Mouse (Mus musculus) liver, embryonic 13.5 days (tissue): ENCODE measurements around the gene Agtrap. TPM values are rescaled to one million over a fixed set of nuclear protein-coding genes. Genes with fewer than 3 reads are reported as not detected.

ENCODE experiments used
- ATAC-seq: fragments of 200-750 bp; cut with Nextera tagmentation; 2 replicates; pipeline ENCODE4 v1.8.0; 2017; ENCODE audit warnings: low read depth, mild to moderate bottlenecking, moderate number of reproducible peaks, moderate library complexity
- DNase-seq: peaks from one replicate; pipeline ENCODE4 v3.0.0; 2022
- H3K27ac ChIP-seq: fragments of 300-500 bp; sonication (generic); 2 replicates; pipeline ENCODE4 v1.5.1; 2015; ENCODE audit warnings: moderate library complexity, mild to moderate bottlenecking, inconsistent platforms
- H3K27me3 ChIP-seq: fragments of 300-500 bp; sonication (generic); 2 replicates; pipeline ENCODE4 v1.6.1; 2015; ENCODE audit warnings: mild to moderate bottlenecking, inconsistent platforms
- H3K36me3 ChIP-seq: fragments of 300-500 bp; sonication (generic); 2 replicates; pipeline ENCODE4 v1.6.1; 2015; ENCODE audit warnings: mild to moderate bottlenecking, inconsistent platforms
- H3K4me1 ChIP-seq: fragments of 300-500 bp; sonication (generic); replicated peaks from 2 replicates; pipeline ENCODE4 v1.6.1; 2015; ENCODE audit warnings: inconsistent platforms
- H3K4me2 ChIP-seq: fragments of 300-500 bp; sonication (generic); 2 replicates; pipeline ENCODE4 v1.6.1; 2015; ENCODE audit warnings: inconsistent platforms, mild to moderate bottlenecking, moderate library complexity
- H3K4me3 ChIP-seq: fragments of 300-500 bp; sonication (generic); replicated peaks from 2 replicates; pipeline ENCODE4 v1.5.1; 2015; ENCODE audit warnings: mild to moderate bottlenecking, inconsistent platforms
- H3K9ac ChIP-seq: fragments of 300-500 bp; sonication (generic); 2 replicates; pipeline ENCODE4 v1.6.1; 2015; ENCODE audit warnings: mild to moderate bottlenecking, inconsistent platforms
- H3K9me3 ChIP-seq: fragments of 300-500 bp; sonication (generic); replicated peaks from 2 replicates; pipeline ENCODE4 v1.6.1; 2016; ENCODE audit warnings: inconsistent platforms
- WGBS: fragments of 180-500 bp; shearing (Covaris S2); methylation state at CpG from one replicate; pipeline ENCODE4 v1.1.7; 2015; ENCODE audit not compliant: insufficient replicate concordance; 5-methylcytosine and 5-hydroxymethylcytosine counted together
- polyA plus RNA-seq: library from polyadenylated mRNA; unstranded; fragments of >200 nt; fragmentation: Nextera tagmentation; extraction: Ambion mirVana; gene quantifications from 2 replicates; pipeline ENCODE4 v1.2.1, GENCODE M21; 2015

The Agtrap gene
- polyA plus RNA-seq, 1 experiment from 2014 or later: 11.2 TPM

DNA sequence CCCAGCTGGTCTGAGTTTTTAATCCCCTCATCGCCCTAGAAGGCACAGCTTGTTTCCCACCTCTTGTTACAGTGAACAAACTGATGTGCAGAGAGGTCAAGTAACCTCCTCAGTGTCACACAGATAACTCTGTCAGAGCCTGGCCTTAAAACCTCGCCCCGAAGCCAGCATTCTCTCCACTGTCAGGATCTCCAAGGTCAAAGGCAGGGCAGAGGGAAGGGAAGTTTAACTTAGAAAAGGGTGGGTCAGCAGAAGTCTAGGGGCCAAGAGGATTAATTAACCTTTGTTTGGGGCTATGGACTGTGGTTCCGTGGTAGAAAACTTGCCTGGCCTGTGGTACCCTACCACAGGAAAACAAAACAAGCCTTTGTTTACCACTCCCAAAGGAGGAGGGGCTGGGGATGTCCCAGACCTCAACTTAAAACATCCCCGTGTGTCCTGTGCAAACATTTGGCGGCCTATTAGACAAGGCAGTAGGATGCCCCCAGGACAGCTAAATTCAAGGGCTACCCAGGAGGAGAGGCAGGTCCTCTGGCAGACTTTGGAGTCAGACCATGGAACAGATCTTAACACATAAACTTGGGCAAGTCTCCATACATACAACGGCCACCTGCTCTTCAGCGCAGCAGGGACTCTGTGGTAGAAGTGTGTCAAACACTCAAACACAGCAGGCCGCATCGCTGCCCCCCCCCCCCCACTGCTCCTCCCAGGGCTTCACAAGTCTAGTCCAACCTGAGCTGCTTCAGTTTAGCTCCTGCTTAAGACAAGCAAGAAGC, 2.5 kb downstream of the Agtrap start:
- no peak overlapping the region for H3K9ac ChIP-seq

GRCm38 (mm10) chr4:148084261-148084714, 3.5 kb downstream of the Agtrap start:
- Histone ChIP-seq H3K27ac (peak overlapping the region; percentile 75; the same call in 1 of the 2 replicates), H3K4me1 (peaks cover 64% of the 10 kb centered on the region), H3K9me3 (no peaks in the 10 kb centered on the region), H3K4me2 (peak overlapping the region; percentile 47), H3K36me3 (peaks cover 19% of the 10 kb centered on the region), H3K4me3 (no peak overlapping the region), H3K27me3 (no peaks in the 10 kb centered on the region), H3K9ac (no peak overlapping the region)
- ATAC-seq: peak; percentile 6
- 24% methylated on average over 8 of the region's 8 CpGs for WGBS
- no peak for DNase-seq

More for the DNA sequence above, 2.5 kb downstream of the Agtrap start:
- H3K4me2 ChIP-seq: peak overlapping the region; percentile 8; the same call in 1 of the 2 replicates
- H3K4me1 ChIP-seq: peaks cover 64% of the 10 kb centered on the region
- no peaks in the 10 kb centered on the region for H3K9me3 ChIP-seq
- H3K36me3 ChIP-seq: peaks cover 13% of the 10 kb centered on the region
- 58% methylated on average over 10 of the region's 10 CpGs for WGBS
- peak overlapping the region; percentile 47 for H3K27ac ChIP-seq
- no peaks in the 10 kb centered on the region for H3K27me3 ChIP-seq
- no peak for ATAC-seq
- no peak overlapping the region for H3K4me3 ChIP-seq
- DNase-seq: no peak

DNA sequence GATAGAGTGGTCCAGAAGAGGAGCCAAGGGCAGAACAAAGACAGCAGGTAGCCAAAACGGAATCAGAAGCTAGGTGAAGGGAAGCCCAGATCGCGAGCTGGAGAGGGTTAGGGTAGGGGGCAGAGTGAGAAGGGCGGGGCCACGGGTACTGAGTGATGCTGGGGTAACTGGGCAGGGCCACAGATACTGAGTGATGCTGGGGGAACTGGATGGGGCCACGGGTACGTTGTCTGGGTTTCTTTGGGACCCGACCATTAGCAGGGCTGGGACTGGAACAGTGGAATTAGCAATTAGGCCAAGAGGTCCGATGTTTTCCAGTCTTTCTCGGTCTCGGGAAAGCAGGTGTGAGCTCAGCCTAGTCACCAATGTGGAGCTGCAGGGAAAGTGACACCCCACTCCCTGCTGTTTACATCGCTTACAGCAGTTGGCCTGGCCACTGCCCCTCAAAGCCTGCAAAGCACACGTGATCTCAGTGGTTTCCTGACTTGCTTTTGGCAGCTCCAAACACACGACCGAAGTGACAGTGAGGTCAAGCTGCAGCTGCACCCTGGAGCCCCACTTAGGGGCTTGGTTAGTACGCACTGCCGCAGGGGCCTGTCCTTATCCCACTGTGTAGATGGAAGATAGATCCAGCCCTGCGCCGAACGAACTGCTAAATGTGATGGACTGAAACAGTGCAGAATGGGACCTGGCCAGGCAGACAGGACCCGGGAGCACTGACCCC, 4.5 kb downstream of the Agtrap start:
- Histone ChIP-seq H3K9me3 (no peaks in the 10 kb centered on the region), H3K9ac (peak overlapping the region; percentile 18), H3K27ac (peak overlapping the region; percentile 75), H3K4me1 (peaks cover 63% of the 10 kb centered on the region), H3K36me3 (peaks cover 19% of the 10 kb centered on the region), H3K4me2 (peak overlapping the region; percentile 47), H3K27me3 (no peaks in the 10 kb centered on the region), H3K4me3 (no peak overlapping the region; the same call in 1 of the 2 replicates)
- WGBS: 22% methylated on average over 21 of the region's 21 CpGs
- ATAC-seq (peak; percentile 6), DNase-seq (no peak)

GRCm38 (mm10) chr4:148082257-148083044, 5.4 kb downstream of the Agtrap start:
- H3K4me2 ChIP-seq: peak overlapping the region; percentile 47
- peaks cover 19% of the 10 kb centered on the region for H3K36me3 ChIP-seq
- no peaks in the 10 kb centered on the region for H3K9me3 ChIP-seq
- peak overlapping the region; percentile 75 for H3K27ac ChIP-seq
- peak overlapping the region; percentile 18; the same call in 1 of the 2 replicates for H3K9ac ChIP-seq
- H3K27me3 ChIP-seq: no peaks in the 10 kb centered on the region
- DNase-seq (no peak), ATAC-seq (peak; percentile 77)
- whole genome bisulfite sequencing: 23% methylated on average over 12 of the region's 12 CpGs
- peaks cover 56% of the 10 kb centered on the region for H3K4me1 ChIP-seq
- H3K4me3 ChIP-seq: no peak overlapping the region; the same call in 1 of the 2 replicates

DNA sequence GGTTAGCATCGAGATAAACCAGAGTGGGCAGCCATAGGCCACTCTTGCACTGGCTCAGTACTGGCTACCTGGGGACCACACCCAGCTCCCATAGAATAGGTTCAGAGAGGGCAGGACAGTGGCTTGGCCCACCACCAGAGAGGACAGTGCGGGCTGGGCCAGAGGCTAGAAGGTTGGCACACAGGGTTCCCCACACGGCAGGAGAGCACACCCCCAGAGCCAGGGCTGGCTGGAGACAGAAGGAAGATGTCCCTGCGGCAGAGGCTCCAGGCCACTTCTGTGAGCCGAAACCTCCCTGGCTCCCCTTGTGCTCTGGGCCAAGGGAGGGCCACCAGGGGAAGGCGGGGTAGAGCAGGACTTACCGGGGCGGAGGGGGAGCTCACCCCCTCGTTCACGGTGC, 6.6 kb downstream of the Agtrap start:
- Histone ChIP-seq H3K27me3 (no peaks in the 10 kb centered on the region), H3K27ac (no peak overlapping the region), H3K4me1 (peaks cover 43% of the 10 kb centered on the region), H3K9me3 (no peaks in the 10 kb centered on the region), H3K36me3 (peaks cover 19% of the 10 kb centered on the region), H3K4me3 (no peak overlapping the region), H3K4me2 (no peak overlapping the region), H3K9ac (no peak overlapping the region)
- DNase-seq (no peak), ATAC-seq (no peak)
- 87% methylated on average over 10 of the region's 10 CpGs for WGBS

GRCm38 (mm10) chr4:148080597-148080973, 7.2 kb downstream of the Agtrap start:
- no peak for DNase-seq
- Histone ChIP-seq H3K27me3 (no peaks in the 10 kb centered on the region), H3K9ac (no peak overlapping the region), H3K4me2 (no peak overlapping the region), H3K9me3 (no peaks in the 10 kb centered on the region), H3K4me1 (peaks cover 39% of the 10 kb centered on the region), H3K36me3 (peaks cover 19% of the 10 kb centered on the region), H3K4me3 (no peak overlapping the region), H3K27ac (no peak overlapping the region)
- no peak for ATAC-seq
- 76% methylated on average over 1 of the region's 1 CpGs for WGBS

DNA sequence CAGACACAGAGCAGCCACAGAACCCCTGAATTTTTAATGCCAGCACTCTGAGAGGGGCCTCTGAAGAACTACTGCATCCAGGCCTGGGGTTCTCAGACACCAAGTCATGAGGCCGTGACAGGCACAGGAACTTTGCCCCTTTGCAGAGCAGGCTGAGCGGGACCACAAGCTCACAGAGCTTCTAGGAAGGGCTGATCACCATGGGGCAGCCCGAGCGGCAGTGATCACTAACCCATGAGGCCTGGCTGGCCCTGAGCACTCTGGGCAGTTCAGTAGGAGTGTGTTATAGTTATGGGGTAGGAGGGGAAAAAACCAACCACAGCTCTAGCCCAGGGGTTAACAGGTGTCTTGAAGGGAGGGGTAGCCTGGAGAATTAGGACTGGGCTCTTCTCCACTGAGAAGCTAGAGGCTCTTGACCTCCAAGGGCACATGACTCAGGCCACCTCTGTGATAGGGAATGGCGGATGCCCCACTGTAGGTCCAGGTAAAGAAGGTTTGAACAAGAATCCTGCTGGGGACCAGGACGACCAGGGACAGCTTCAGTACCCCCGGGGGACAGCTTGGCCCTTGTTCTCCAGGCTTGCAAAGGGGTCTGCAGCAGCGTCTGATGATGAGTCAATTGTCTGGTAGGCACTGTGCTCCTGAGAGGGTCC, 7.8 kb downstream of the Agtrap start:
- Histone ChIP-seq H3K9me3 (no peaks in the 10 kb centered on the region), H3K27me3 (no peaks in the 10 kb centered on the region), H3K9ac (no peak overlapping the region), H3K27ac (no peak overlapping the region), H3K36me3 (peaks cover 19% of the 10 kb centered on the region), H3K4me1 (peaks cover 39% of the 10 kb centered on the region), H3K4me3 (no peak overlapping the region), H3K4me2 (no peak overlapping the region)
- no peak for ATAC-seq
- DNase-seq: no peak
- WGBS: 78% methylated on average over 8 of the region's 8 CpGs

DNA sequence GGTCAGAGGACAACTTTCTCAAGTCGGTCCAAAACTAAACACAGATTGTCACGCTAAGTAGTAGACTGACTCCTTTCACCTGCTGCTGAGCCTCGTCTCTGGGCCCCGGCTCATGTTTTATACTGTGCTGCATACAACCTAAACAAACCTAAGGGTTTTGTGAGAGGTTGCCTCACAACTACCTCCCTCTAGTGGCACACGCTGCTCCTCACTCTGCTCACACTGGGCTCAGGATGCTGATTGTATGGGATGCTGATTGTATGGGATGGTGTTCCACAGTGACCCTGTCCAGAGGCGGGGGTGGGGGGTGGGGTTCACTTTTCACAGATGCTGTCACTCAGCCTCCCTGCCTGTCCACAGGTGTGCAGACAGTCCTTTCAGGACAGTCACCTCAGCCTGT, 8.6 kb downstream of the Agtrap start:
- WGBS: 68% methylated on average over 6 of the region's 6 CpGs
- Histone ChIP-seq H3K9ac (no peak overlapping the region), H3K4me2 (no peak overlapping the region), H3K9me3 (no peaks in the 10 kb centered on the region), H3K4me1 (peaks cover 34% of the 10 kb centered on the region), H3K27ac (no peak overlapping the region), H3K36me3 (peaks cover 19% of the 10 kb centered on the region), H3K27me3 (no peaks in the 10 kb centered on the region), H3K4me3 (no peak overlapping the region)
- ATAC-seq: no peak
- DNase-seq: no peak

GRCm38 (mm10) chr4:148075881-148076280, 11.9 kb downstream of the Agtrap start:
- H3K9me3 ChIP-seq: no peaks in the 10 kb centered on the region

DNA sequence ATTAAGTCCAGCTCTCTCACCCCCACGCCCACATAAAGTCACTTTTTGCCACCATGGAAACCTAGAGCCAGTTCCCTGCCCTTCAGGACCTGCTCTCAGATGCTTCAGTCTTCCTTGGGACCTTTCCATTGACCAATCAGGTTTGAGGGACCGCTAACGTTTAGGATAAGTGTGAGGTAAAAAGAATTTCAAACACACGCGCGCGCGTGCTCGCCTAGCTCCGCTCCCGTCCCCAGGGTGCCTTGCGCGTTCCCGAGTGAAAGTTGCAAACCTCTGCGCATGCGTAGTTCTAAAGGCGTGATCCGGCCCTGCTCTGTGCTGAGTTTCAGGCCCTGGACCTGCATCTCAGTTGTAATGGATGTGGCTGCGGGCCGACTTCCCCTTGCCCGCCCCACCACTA, 12.6 kb downstream of the Agtrap start:
- Histone ChIP-seq H3K9ac (peak overlapping the region; percentile 36), H3K27ac (no peak overlapping the region), H3K36me3 (peaks cover 6% of the 10 kb centered on the region), H3K9me3 (no peaks in the 10 kb centered on the region), H3K27me3 (no peaks in the 10 kb centered on the region), H3K4me1 (peaks cover 16% of the 10 kb centered on the region), H3K4me2 (peak overlapping the region; percentile 64), H3K4me3 (peak overlapping the region; percentile 41)
- peak; percentile 64 for DNase-seq
- peak; percentile 59; the same call in 1 of the 2 replicates for ATAC-seq
- WGBS: 38% methylated on average over 21 of the region's 21 CpGs

More at GRCm38 (mm10) chr4:148075881-148076280, 11.9 kb downstream of the Agtrap start:
- ATAC-seq (no peak), DNase-seq (no peak)
- no peak overlapping the region for H3K4me3 ChIP-seq
- H3K27me3 ChIP-seq: no peaks in the 10 kb centered on the region
- H3K36me3 ChIP-seq: peaks cover 12% of the 10 kb centered on the region
- WGBS: 82% methylated on average over 6 of the region's 6 CpGs
- H3K9ac ChIP-seq: no peak overlapping the region
- H3K4me1 ChIP-seq: peaks cover 14% of the 10 kb centered on the region
- H3K4me2 ChIP-seq: no peak overlapping the region
- no peak overlapping the region for H3K27ac ChIP-seq
